Mouse (Mus musculus): ENCODE results near the gene Cldn7.
A peak's percentile ranks its signal among the peaks of the same experiment; 100 is the strongest.
"Not testable (repeated sequence)": the region's sequence is repeated elsewhere in the genome, so short reads cannot be mapped to it uniquely, and the experiment has no call there.

Gene Cldn7

GRCm38 (mm10) chr11:69964650-69965270 lies at the start of gene Cldn7:
Gene Cldn7, plus strand, starts transcription at chr11:69964779.
- no peak for DNase-seq (ENCODE audit: low spot score)

GRCm38 (mm10) chr11:69914917-69915430 lies 49.6 kb upstream of the Cldn7 start:
- DNase-seq (ENCODE audit: low spot score) = no peak

- no peak for DNase-seq (ENCODE audit: low spot score)
Observed at GRCm38 (mm10) chr11:69915667-69916627, 48.6 kb upstream of the Cldn7 start.

- DNase-seq (ENCODE audit: low spot score) = not testable (repeated sequence)
Observed at GRCm38 (mm10) chr11:69916652-69917378, 47.8 kb upstream of the Cldn7 start.

GRCm38 (mm10) chr11:69917379-69917948 lies 47.1 kb upstream of the Cldn7 start:
- DNase-seq (ENCODE audit: low spot score) = no peak

- no peak for DNase-seq (ENCODE audit: low spot score)
Observed at GRCm38 (mm10) chr11:69918118-69918517, 46.5 kb upstream of the Cldn7 start.

- no peak for DNase-seq (ENCODE audit: low spot score)
Observed at GRCm38 (mm10) chr11:69919053-69919452, 45.5 kb upstream of the Cldn7 start.

- peak; percentile 85 for DNase-seq (ENCODE audit: low spot score)
Observed at GRCm38 (mm10) chr11:69919661-69920265, 44.8 kb upstream of the Cldn7 start.

- DNase-seq (ENCODE audit: low spot score) = no peak
Observed at GRCm38 (mm10) chr11:69920266-69921031, 44.1 kb upstream of the Cldn7 start.

- DNase-seq (ENCODE audit: low spot score) = peak; percentile 100
Observed at GRCm38 (mm10) chr11:69921114-69922011, 43.2 kb upstream of the Cldn7 start, which contains the start of gene Eif5a. Gene Eif5a, minus strand, starts transcription at chr11:69921958.

GRCm38 (mm10) chr11:69922012-69922756 lies 42.4 kb upstream of the Cldn7 start:
- DNase-seq (ENCODE audit: low spot score) = no peak

- no peak for DNase-seq (ENCODE audit: low spot score)
Observed at GRCm38 (mm10) chr11:69922796-69923195, 41.8 kb upstream of the Cldn7 start.

GRCm38 (mm10) chr11:69927501-69927900 lies 37.1 kb upstream of the Cldn7 start:
- no peak for DNase-seq (ENCODE audit: low spot score)

- no peak for DNase-seq (ENCODE audit: low spot score)
Observed at GRCm38 (mm10) chr11:69929712-69930111, 34.9 kb upstream of the Cldn7 start.

GRCm38 (mm10) chr11:69930176-69930575 lies 34.4 kb upstream of the Cldn7 start:
- not testable (repeated sequence) for DNase-seq (ENCODE audit: low spot score)

GRCm38 (mm10) chr11:69930967-69931537 lies 33.5 kb upstream of the Cldn7 start:
- DNase-seq (ENCODE audit: low spot score) = peak; percentile 55

- DNase-seq (ENCODE audit: low spot score) = no peak
Observed at GRCm38 (mm10) chr11:69931769-69932168, 32.8 kb upstream of the Cldn7 start.

GRCm38 (mm10) chr11:69932254-69932653 lies 32.3 kb upstream of the Cldn7 start:
- DNase-seq (ENCODE audit: low spot score) = no peak

All from lung, postnatal 25 days (tissue).